Mouse (Mus musculus) layer of hippocampus, postnatal 14 days (tissue): Measurements from ENCODE around the gene Klk14. TPM values are rescaled to one million over a fixed set of nuclear protein-coding genes. Genes with fewer than 3 reads are reported as not detected.
A peak's percentile ranks its signal among the peaks of the same experiment; 100 is the strongest.
"Not testable (repeated sequence)": the region's sequence is repeated elsewhere in the genome, so short reads cannot be mapped to it uniquely, and the experiment has no call there.

ENCODE experiments used
- DNase-seq, 2 experiments: peaks; one replicate each; pipeline ENCODE4 v3.0.0; 2021 to 2022; ENCODE audit warnings: low spot score in 2 of 2, mixed read lengths in 1 of 2
- long read RNA-seq, 2 experiments: library from polyadenylated mRNA; stranded (forward); transcript quantifications; one replicate each; pipeline ENCODE4 v2.0.0; 2021
- total RNA-seq, 2 experiments: library from RNA; stranded (reverse); gene quantifications; 2 replicates each; pipeline ENCODE4 v1.2.3; 2021

The Klk14 gene
- not detected for total RNA-seq
- long read RNA-seq, experiment 1: 0 reads
- long read RNA-seq, experiment 2: 0 reads

DNA sequence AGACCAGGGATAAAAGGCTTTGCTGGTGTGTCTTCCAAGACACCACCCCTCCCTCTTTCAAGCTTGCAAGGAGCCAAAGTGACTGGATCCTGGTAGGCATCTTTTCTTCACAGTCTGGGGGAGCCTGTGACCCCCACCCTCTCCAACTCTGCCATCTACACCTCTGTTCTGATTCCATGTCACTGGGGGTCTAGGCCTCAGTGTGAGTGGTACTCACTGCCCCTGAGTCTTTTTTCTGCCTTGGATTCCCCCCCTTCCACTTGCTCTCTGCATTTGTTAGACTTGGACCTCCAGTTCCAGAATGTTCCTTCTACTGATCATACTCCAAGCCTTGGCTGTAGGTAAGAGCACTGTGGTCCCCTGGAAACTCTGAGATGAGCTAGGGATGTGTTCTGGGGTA, at the start of gene Klk14:
TSS of gene Klk14 (plus strand) at position 301 of the 400 bp plus-strand sequence.
- DNase-seq: no peak

GRCm38 (mm10) chr7:43642587-43642986, 47.6 kb upstream of the Klk14 start:
- no peak for DNase-seq

- DNase-seq: no peak
Observed at GRCm38 (mm10) chr7:43643046-43643652, 47.1 kb upstream of the Klk14 start.

DNA sequence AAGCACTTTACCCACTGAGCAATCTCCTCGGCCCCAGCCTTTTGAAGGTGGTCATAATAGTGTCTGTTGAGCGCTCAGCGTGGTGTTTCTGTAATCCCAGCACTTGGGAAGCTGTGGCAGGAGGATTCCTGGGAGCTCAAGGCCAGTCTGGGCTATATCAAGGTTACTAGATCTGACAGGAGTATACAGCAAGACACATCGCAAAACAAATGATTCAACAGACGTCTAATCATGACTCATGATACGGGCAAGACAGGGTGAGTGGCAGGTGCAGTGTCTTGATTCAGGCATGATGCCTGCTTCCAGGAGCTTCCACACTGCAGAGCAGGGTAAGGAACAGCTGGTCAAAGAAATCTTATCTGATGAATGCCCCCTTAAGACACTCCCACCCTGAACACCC, 37.5 kb upstream of the Klk14 start:
- DNase-seq: no peak

DNA sequence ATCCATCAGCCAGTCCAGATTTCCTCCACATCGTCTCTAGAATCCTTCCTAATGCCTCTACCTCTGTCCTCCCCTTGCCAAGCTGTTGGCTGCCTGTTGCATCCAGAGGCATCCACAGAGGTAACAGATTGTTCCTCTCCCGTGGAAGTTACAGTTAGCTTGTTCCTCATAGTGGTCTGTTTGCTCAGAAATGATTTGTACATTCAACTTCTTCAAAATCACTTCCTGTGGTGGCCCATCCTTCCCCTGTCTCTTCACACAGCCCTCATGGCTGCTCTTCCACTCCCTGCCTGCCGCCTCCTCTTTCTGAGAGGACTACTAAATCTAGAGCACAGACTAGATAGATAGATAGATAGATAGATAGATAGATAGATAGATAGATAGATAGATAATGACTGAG, 35.7 kb upstream of the Klk14 start:
- no peak for DNase-seq

GRCm38 (mm10) chr7:43656232-43656631, 34.0 kb upstream of the Klk14 start:
- DNase-seq: no peak

- no peak for DNase-seq
Observed at GRCm38 (mm10) chr7:43660002-43660401, 30.2 kb upstream of the Klk14 start, which contains the start of gene Siglece. Gene Siglece, minus strand, starts transcription at chr7:43660161.

- no peak for DNase-seq
Observed at GRCm38 (mm10) chr7:43662804-43663203, 27.4 kb upstream of the Klk14 start.

DNA sequence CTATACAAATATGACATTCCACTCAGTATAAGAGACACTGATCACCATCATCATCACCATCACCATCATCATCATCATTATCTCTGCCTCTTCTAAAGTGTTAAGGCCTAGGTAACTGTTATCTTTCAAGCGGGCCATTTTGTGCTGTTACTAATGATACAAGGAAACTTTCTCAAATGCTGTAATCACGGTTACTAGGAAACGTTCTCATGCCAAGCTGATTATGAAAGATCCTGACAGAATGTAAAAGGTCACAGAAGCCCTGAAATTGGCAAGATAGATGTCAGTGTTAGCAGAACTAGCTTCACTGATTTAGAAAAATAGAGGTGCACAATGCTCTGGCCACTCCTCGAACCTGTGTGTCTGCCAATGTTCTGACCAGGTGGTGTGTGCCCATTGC, 23.0 kb upstream of the Klk14 start:
- DNase-seq: not testable (repeated sequence)

- no peak for DNase-seq
Observed at GRCm38 (mm10) chr7:43668582-43668981, 21.6 kb upstream of the Klk14 start.

DNA sequence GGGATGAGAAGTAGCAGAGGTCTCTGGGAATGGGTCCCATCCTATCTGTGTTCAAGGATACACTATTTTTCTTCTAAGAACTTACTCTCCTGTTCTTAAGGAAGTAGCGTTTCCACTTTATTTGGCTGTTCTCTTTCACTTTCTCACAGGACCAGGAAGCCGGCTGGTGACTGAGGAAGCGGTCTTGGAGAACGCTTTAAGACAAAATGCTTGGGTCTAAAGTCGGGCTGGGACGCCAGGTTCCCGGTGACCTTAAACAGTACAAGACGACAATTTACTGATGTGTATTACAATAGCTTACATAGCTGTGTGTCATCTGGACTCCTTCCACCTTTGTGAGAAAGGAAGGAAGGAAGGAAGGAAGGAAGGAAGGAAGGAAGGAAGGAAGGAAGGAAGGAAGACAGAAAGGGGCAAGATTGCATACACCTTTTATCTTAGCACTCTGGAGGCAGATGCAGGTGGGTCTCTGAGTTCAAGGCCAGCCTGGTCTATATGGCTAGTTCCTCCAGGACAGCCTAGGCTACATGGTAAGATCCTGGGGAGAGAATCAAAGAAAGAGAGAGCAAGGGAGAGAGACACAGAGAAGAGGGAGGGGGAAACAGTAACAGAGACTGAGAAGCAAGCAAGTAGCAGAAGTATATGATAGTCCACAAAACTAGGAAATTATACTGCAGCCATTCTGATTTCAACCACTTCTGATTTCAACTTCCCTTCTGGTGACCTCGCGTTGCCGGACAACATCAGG, 19.0 kb upstream of the Klk14 start:
- DNase-seq: peak in 1 of 2 experiments; percentile 13

DNA sequence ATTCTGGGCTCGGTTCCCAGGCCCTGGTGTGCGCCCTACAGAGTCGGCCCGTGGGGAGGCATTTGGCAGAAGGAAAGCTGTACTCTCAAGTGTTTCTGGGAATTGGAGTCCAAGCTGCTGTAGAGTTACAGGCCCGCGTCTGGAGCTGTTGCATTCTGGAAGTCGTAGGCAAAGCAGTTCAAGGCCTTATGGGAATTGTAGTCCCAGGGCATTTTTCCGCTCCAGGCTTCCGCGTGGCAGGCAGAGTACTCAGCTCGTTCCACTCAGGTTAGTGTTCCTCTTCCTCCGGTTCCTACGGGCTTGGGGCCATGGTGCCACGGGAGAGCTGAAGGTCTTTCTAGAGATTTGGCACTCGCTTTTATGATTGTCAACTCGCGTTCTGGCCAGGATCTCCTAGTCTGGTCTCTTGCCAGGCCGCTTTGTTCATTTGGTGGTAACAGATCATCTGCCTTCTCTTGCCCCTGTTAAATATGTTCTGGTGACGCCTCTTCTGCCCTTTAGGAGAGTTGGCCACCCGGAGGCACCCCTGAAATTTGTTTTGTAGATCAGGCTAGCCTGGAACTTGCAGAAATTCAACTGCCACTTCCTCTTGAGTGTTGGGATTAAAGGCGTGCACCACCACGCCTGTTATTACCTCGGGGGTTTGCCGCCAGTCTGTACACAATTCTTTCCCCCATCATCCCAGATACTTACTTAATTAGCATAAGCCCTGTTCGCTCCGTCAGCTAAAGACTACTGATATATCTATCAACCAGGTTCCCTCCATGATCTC, 18.2 kb upstream of the Klk14 start, which contains the start of gene Ctu1:
TSS of gene Ctu1 (plus strand) at position 208 of the 772 bp plus-strand sequence.
- peak; percentile 85 to 96 for DNase-seq

- DNase-seq: no peak
Observed at GRCm38 (mm10) chr7:43672581-43673260, 17.5 kb upstream of the Klk14 start.

DNA sequence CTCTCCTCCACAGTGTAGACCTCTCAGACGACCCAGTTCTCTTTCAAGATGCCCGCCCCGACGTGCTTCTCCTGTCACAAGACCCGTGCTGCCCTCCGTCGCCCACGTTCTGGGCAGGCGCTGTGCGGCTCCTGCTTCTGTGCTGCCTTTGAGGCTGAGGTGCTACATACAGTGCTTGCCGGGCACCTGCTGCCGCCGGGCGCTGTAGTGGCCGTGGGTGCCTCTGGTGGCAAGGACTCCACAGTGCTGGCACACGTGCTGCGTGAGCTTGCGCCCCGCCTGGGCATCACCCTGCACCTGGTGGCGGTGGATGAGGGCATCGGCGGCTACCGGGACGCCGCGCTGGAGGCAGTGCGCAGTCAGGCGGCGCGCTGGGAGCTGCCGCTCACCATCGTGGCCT, 15.1 kb upstream of the Klk14 start:
- no peak for DNase-seq

GRCm38 (mm10) chr7:43678517-43678916, 11.7 kb upstream of the Klk14 start:
- peak in 1 of 2 experiments; percentile 18 for DNase-seq

- DNase-seq: peak; percentile 71 to 75
Observed at GRCm38 (mm10) chr7:43680960-43681359, 9.3 kb upstream of the Klk14 start.

DNA sequence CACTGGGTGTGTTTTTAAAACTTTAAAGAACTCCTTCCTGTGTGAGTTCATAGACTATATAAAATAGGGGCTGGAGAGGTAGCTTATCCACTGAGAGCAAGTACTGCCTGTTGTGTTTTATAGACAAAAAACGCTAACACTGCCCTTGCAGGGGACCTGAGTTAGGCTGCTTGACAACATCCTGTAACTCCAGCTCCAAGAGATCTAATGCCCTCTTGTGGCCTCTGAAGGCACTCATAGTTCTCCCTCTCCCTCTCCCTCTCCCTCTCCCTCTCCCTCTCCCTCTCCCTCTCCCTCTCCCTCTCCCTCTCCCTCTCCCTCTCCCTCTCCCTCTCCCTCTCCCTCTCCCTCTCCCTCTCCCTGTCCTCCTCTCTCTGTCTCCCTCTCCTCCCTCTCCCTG, 7.7 kb upstream of the Klk14 start:
- not testable (repeated sequence) for DNase-seq

DNA sequence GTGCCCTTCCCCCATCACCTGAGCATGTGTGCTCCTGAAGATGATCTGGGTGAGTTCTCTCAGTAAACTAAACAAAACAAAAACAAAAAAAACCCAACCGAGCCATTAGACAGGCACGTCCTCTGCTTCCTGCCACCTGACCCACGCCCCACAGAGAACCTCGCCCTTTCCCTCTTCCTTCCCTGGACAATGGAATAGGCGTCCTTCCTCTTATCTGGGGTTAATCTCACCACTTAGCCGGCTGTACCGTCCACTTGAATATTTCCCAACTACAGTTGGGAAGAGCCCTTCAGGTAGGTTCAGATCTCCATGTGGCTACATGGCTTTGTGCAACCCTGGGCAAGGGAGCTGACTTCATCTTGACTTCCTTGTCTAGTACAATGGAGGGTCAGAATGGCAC, 5.1 kb upstream of the Klk14 start:
- no peak for DNase-seq

DNA sequence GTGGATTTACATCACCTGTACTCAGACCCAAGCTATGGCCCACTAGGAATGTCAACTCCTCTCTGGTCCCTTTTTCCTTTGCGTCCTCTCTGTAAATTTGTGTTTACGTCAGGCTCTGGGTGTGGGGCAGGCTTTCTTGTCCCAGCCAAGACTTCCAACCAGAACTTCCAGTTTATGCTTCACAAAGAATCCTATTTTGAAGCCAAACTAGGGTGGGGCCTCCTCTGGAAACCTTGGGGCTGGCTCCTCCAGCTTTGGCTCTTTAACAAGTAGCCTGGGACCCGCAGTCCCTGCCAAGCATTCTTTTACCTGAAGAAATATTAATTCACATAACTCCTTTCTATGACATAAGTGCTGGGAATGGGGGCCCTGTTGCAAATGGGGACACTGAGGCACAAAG, 19.8 kb downstream of the Klk14 start:
- DNase-seq: no peak

DNA sequence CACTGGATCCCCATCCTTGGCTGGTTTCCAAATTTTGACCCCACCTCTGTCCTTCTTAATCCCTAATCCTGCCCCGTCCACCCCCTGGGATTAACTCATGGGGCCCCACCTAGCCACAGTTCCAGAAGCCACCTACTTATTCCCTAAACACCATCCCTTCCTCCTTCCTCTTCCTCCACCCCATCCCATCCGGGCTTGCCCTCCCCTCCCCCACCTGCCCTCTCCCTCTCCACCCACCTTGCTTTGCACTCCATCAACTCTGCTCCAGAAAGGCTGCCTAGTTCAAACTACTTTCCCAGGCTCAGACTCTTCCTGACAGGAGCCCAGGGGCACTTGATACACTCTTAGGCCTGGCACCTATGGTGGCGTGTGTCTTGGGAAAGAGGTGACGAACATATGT, 22.0 kb downstream of the Klk14 start, which contains the start of gene Klk13:
TSS of gene Klk13 (plus strand) at position 301 of the 400 bp plus-strand sequence.
- DNase-seq: no peak

DNA sequence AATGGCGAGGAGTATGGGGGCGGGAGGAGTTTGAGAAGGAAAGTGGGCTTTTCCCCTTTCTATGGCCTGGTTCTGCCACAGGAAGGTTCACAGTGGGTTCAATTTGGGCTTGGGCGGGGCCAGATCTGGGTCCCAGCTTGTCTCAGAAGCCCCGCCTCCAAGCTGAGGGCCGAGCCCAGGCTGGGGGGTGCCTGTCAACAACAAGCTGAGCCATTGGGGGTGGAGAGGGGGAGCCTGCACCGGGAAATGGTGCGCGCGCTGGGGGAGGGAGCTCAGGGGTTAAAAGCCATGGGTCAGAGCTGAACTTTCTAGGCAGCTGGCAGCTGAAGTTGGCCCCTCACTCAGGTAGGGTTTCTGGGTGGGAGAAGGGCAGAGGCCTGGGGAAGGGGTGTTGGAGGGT, 22.7 kb downstream of the Klk14 start:
- DNase-seq: no peak
